Mouse (Mus musculus): ENCODE data around the gene Srgn. TPM values are rescaled to one million over a fixed set of nuclear protein-coding genes. Genes with fewer than 3 reads are reported as not detected.
"Not testable (repeated sequence)": the region's sequence is repeated elsewhere in the genome, so short reads cannot be mapped to it uniquely, and the experiment has no call there.

The Srgn gene
- total RNA-seq, 2 experiments from 2014 or later = 2,281 to 2,531 TPM

- 0 out of 2 replicates have a peak, but pooled peaks have one; percentile 10 for ATAC-seq (replicated peaks; ENCODE audit: poor library complexity, severe bottlenecking)
These were observed 39.0 kb downstream of the Srgn start for GRCm38 (mm10) chr10:62488266-62488665.

- ATAC-seq (replicated peaks; ENCODE audit: poor library complexity, severe bottlenecking) = peak; percentile 74
These were observed 40.4 kb downstream of the Srgn start, which contains the start of gene Vps26a for GRCm38 (mm10) chr10:62486618-62487415. Gene Vps26a, minus strand, starts transcription at chr10:62486805.

GRCm38 (mm10) chr10:62485878-62486582 is 41.2 kb downstream of the Srgn start:
- ATAC-seq (replicated peaks; ENCODE audit: poor library complexity, severe bottlenecking) = peak; percentile 20

GRCm38 (mm10) chr10:62481108-62481852 is 46.0 kb downstream of the Srgn start:
- ATAC-seq (replicated peaks; ENCODE audit: poor library complexity, severe bottlenecking) = no peak

GRCm38 (mm10) chr10:62476980-62477379 is 50.3 kb downstream of the Srgn start:
- ATAC-seq (replicated peaks; ENCODE audit: poor library complexity, severe bottlenecking) = no peak

GRCm38 (mm10) chr10:62474944-62475343 is 52.3 kb downstream of the Srgn start:
- no peak for ATAC-seq (replicated peaks; ENCODE audit: poor library complexity, severe bottlenecking)

GRCm38 (mm10) chr10:62471105-62471504 is 56.1 kb downstream of the Srgn start:
- no peak for ATAC-seq (replicated peaks; ENCODE audit: poor library complexity, severe bottlenecking)

GRCm38 (mm10) chr10:62469736-62470135 is 57.5 kb downstream of the Srgn start:
- ATAC-seq (replicated peaks; ENCODE audit: poor library complexity, severe bottlenecking) = no peak

- no peak for ATAC-seq (replicated peaks; ENCODE audit: poor library complexity, severe bottlenecking)
These were observed 65.9 kb downstream of the Srgn start for GRCm38 (mm10) chr10:62461321-62461720.

GRCm38 (mm10) chr10:62452001-62452400 is 75.2 kb downstream of the Srgn start:
- ATAC-seq (replicated peaks; ENCODE audit: poor library complexity, severe bottlenecking) = not testable (repeated sequence)

GRCm38 (mm10) chr10:62450280-62450640 is 77.0 kb downstream of the Srgn start:
- 0 out of 2 replicates have a peak, but pooled peaks have one; percentile 6 for ATAC-seq (replicated peaks; ENCODE audit: poor library complexity, severe bottlenecking)

GRCm38 (mm10) chr10:62449364-62450279 is 77.6 kb downstream of the Srgn start, which contains the start of the genes 4930507D05Rik and Supv3l1:
Gene 4930507D05Rik, plus strand, starts transcription at chr10:62449489.
Gene Supv3l1, minus strand, starts transcription at chr10:62449738.
- ATAC-seq (replicated peaks; ENCODE audit: poor library complexity, severe bottlenecking) = peak; percentile 88

Other genes with a start within 250 kb of the Srgn start
- 46.4 and 67.3 TPM in 2 replicates for gene Hk1, start 147.5 kb downstream of the Srgn start, total RNA-seq (2014; fragmentation: Nextera tagmentation)
- gene Hk1, start 147.5 kb downstream of the Srgn start, total RNA-seq (2017) = 72.6 and 73.2 TPM in 2 replicates
- gene Hkdc1, start 105.0 kb downstream of the Srgn start, total RNA-seq (2014; fragmentation: Nextera tagmentation) = not detected in 2 replicates
- not detected in 2 replicates for gene Hkdc1, start 105.0 kb downstream of the Srgn start, total RNA-seq (2017)
- gene 4930507D05Rik, start 78.0 kb downstream of the Srgn start, total RNA-seq (2014; fragmentation: Nextera tagmentation) = 2.0 and 4.2 TPM in 2 replicates
- gene 4930507D05Rik, start 78.0 kb downstream of the Srgn start, total RNA-seq (2017) = 0.31 and 0.34 TPM in 2 replicates
- gene Supv3l1, start 77.7 kb downstream of the Srgn start, total RNA-seq (2014; fragmentation: Nextera tagmentation) = 48.8 and 53.9 TPM in 2 replicates
- 39.0 and 52.8 TPM in 2 replicates for gene Supv3l1, start 77.7 kb downstream of the Srgn start, total RNA-seq (2017)
- gene Vps26a, start 40.6 kb downstream of the Srgn start, total RNA-seq (2014; fragmentation: Nextera tagmentation) = 59.0 and 64.1 TPM in 2 replicates
- 69.8 and 92.6 TPM in 2 replicates for gene Vps26a, start 40.6 kb downstream of the Srgn start, total RNA-seq (2017)
- gene Kif1bp, start 51.0 kb upstream of the Srgn start, total RNA-seq (2014; fragmentation: Nextera tagmentation) = 16.6 and 27.9 TPM in 2 replicates
- 16.4 and 16.9 TPM in 2 replicates for gene Kif1bp, start 51.0 kb upstream of the Srgn start, total RNA-seq (2017)
- 103 and 110 TPM in 2 replicates for gene Ddx21, start 74.8 kb upstream of the Srgn start, total RNA-seq (2014; fragmentation: Nextera tagmentation)
- gene Ddx21, start 74.8 kb upstream of the Srgn start, total RNA-seq (2017) = 167 and 199 TPM in 2 replicates
- gene Ddx50, start 123.8 kb upstream of the Srgn start, total RNA-seq (2014; fragmentation: Nextera tagmentation) = 87.6 and 115 TPM in 2 replicates
- 110 and 119 TPM in 2 replicates for gene Ddx50, start 123.8 kb upstream of the Srgn start, total RNA-seq (2017)
- 1.5 and 1.6 TPM in 2 replicates for gene Stox1, start 198.7 kb upstream of the Srgn start, total RNA-seq (2014; fragmentation: Nextera tagmentation)
- gene Stox1, start 198.7 kb upstream of the Srgn start, total RNA-seq (2017) = 0.47 and 1.4 TPM in 2 replicates